Mouse (Mus musculus) adrenal gland, postnatal 10 days (tissue): Measurements from ENCODE around the gene Lpin2. TPM values are rescaled to one million over a fixed set of nuclear protein-coding genes. Genes with fewer than 3 reads are reported as not detected.

Source experiments
- DNase-seq: peaks from one replicate; pipeline ENCODE4 v3.0.0; 2021; ENCODE audit warnings: mixed read lengths
- total RNA-seq, 2 experiments: library from RNA; stranded (reverse); gene quantifications; 2 replicates each; pipeline ENCODE4 v1.2.3; 2021

Gene Lpin2
- total RNA-seq, 2 experiments from 2014 or later, result 39.2 to 42.3 TPM

- DNase-seq, result no peak
Observed at GRCm38 (mm10) chr17:71264739-71265138, 82.4 kb downstream of the Lpin2 start.

GRCm38 (mm10) chr17:71265336-71266051, 83.1 kb downstream of the Lpin2 start:
- DNase-seq, result no peak

DNA sequence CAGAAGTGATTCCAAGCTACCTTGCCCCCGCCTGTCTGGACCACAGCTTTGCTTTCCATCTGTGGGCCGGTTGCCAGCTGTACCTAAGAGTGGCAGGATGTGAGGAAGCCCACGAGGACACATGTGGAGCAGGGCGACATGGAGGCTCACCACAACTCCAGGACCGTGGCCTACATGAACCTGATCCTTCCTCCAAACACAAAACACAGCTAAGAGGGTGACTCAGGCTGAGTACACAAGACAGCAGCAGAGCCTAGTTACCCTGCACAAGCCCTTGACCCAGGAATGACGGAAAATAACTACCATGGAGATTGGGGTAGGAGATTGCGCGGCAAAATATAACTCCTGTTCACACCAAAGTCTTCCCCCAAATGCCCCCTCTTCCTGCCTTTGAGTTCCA, 85.0 kb downstream of the Lpin2 start:
- DNase-seq, result no peak

DNA sequence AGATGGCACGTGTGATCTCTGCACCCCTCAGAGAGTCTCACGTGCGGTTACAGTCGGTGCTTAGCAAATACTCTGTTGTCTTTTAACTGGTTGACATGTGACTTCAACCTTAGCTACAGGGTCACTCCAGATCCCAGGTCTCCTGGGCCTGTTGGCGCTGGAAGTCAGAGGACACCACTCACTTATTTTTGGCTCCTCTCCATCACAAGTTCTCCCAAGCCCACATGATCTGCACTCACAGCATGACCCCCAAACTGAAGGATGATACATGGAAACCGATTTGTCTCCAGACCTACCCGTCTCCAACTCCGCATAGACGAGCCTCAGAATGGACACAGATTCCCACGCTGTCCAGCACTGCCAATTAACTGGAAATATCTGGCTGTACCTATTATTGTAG, 85.8 kb downstream of the Lpin2 start:
- no peak for DNase-seq

- DNase-seq, result no peak
Observed at GRCm38 (mm10) chr17:71268599-71268998, 86.2 kb downstream of the Lpin2 start.

DNA sequence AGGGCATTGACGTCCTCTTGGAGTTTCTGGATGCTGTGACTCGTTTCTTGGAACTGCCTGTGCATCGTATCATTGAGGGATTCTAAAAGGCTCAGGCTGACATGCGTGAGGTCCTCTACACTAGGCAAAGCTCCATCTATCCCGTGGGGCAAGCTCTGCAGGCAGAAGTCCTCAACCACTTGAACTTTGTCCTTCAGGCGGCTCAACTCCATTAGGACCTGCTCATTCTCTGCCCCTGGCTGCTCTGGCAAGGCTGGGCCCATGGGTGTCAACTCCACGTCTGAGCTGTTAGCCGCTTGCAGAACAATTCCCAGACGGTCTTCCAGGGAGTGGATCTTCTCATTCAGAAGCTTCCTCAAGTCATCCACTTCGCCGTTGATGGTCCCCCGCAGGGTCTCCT, 91.5 kb downstream of the Lpin2 start:
- no peak for DNase-seq

DNA sequence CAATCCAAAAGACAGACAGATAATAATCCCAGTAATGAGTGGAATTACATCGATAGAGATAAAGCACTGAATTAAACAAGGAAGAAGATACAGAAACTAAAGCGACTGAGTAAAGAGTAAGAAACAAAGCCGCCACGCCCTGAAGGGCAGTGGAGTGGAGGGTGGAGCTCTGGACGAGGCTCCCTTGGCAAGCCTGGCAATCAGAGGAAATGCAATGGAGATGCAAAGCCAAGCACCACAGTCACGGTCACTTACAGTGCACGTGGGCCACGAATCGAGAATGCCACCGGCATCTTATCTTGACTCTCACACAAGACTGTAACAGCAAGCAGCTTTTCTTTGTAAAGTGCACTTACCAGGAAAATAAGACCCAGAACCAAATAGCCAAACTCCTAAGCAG, 94.4 kb downstream of the Lpin2 start:
- no peak for DNase-seq

- no peak for DNase-seq
Observed at GRCm38 (mm10) chr17:71277701-71278491, 95.5 kb downstream of the Lpin2 start.

DNA sequence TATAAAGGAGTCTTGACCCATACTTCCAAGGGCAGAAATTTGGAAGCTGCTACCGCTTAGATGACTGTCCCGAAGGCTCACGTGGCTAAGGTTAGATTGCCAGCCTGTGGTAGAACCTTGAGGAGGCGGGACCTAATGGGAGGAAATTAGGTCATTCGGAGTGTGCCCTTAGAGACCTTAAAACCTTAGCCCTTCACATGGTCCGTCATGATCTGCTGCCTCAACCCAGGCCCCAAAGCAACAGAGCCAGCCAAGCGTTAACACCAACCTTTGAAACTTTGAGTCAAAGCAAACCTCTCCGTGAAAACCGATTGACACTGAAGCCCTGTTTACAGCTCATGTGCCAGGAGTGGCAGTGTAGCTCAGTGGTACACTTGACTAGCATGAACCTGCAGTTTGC, 100.4 kb downstream of the Lpin2 start:
- no peak for DNase-seq

DNA sequence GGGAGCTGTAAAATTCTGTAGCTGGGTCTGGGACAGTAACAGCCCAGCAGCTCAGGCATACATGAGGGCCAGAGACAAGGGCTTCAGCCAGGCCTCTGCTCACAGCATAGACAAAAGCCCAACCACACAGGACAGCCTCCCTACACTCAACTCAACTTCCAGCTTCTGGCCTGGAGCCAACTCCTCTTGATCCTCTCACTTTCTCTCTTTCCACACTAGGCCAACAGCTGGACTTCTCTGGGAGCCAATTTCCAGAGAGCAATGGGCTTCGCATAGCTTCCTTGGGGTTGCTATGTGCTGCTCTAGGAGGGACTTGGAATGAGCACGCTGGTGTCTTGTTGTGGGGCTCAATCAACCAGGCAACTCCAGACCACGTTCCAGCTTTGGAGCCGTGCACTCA, 100.9 kb downstream of the Lpin2 start:
- peak; percentile 56 for DNase-seq

- DNase-seq, result no peak
Observed at GRCm38 (mm10) chr17:71284890-71285289, 102.5 kb downstream of the Lpin2 start.

DNA sequence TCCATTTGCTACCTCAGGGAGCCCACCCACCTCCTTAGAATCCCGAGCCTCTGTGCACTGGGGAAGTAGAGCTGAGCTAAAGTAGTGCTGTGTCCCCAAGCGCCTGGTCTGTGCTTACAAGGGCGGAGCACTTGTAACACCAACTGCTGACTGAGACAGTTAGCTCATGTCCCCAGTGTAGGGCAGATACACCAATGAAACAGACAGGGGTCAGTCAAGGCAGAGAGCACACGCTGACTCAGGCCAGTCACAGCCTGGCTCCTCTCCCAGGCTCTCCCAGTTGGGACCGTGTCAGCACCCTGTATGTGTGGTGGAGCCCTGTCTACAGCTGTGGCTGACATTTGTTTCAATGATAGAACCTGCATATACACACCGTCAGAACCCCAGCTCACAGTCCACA, 103.6 kb downstream of the Lpin2 start:
- peak; percentile 69 for DNase-seq

- DNase-seq, result no peak
Observed at GRCm38 (mm10) chr17:71287586-71287985, 105.2 kb downstream of the Lpin2 start.

DNA sequence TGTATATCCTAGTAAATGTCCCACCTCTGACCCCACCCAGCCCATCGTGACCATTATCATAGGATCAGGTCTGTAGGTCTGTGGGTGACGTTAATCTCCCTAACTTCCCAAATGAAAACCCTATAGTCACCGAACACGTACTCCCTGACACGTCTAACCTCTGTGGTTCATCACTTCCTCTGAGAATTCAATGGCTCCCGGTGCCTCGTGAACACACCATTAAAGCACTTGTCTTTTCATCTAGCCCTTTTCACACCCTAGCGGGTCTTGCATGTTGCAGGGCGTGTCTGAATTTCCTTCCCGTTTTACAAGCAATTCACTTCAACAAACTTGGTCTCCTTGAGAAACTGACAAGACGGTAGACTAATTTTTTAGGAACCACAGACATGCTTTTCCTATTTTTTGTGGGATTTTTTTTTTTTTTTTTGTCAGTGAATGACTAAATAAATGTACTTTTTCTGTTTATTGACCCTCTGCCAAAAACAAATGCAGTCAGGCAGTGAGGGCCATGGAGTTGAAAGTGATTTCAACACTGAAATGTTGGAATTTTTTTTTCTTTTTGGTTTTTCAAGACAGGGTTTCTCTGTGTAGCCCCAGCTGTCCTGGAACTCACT, 105.9 kb downstream of the Lpin2 start:
- no peak for DNase-seq

GRCm38 (mm10) chr17:71288808-71289548, 106.6 kb downstream of the Lpin2 start:
- DNase-seq, result no peak

- no peak for DNase-seq
Observed at GRCm38 (mm10) chr17:71289572-71290176, 107.3 kb downstream of the Lpin2 start.

GRCm38 (mm10) chr17:71290486-71291410, 108.4 kb downstream of the Lpin2 start:
- DNase-seq, result no peak

GRCm38 (mm10) chr17:71291897-71292420, 109.6 kb downstream of the Lpin2 start:
- no peak for DNase-seq

GRCm38 (mm10) chr17:71292897-71293296, 110.5 kb downstream of the Lpin2 start:
- DNase-seq, result peak; percentile 51

- DNase-seq, result no peak
Observed at GRCm38 (mm10) chr17:71294570-71294969, 112.2 kb downstream of the Lpin2 start.
